Mouse (Mus musculus): ENCODE results near the gene Akap5.

Akap5 gene

GRCm38 (mm10) chr12:76369206-76369977, 44.7 kb downstream of the Akap5 start, which contains the start of gene Zbtb25:
Gene Zbtb25, minus strand, starts transcription at chr12:76369602.
- peak; percentile 82 for DNase-seq

- peak; percentile 77 for DNase-seq
Measured at GRCm38 (mm10) chr12:76369978-76370830, 45.5 kb downstream of the Akap5 start, which contains the start of gene Zbtb1. Gene Zbtb1, plus strand, starts transcription at chr12:76370266.

GRCm38 (mm10) chr12:76370831-76371571, 46.3 kb downstream of the Akap5 start:
- DNase-seq = peak; percentile 76

GRCm38 (mm10) chr12:76372046-76372445, 47.4 kb downstream of the Akap5 start:
- no peak for DNase-seq

- no peak for DNase-seq
Measured at GRCm38 (mm10) chr12:76372881-76373818, 48.5 kb downstream of the Akap5 start.

GRCm38 (mm10) chr12:76373991-76374390, 49.3 kb downstream of the Akap5 start:
- DNase-seq = no peak

- DNase-seq = no peak
Measured at GRCm38 (mm10) chr12:76374911-76375310, 50.2 kb downstream of the Akap5 start.

GRCm38 (mm10) chr12:76375506-76375905, 50.8 kb downstream of the Akap5 start:
- no peak for DNase-seq

GRCm38 (mm10) chr12:76376649-76377048, 52.0 kb downstream of the Akap5 start:
- DNase-seq = peak; percentile 55

- no peak for DNase-seq
Measured at GRCm38 (mm10) chr12:76377059-76377458, 52.4 kb downstream of the Akap5 start.

- no peak for DNase-seq
Measured at GRCm38 (mm10) chr12:76377726-76378125, 53.0 kb downstream of the Akap5 start.

GRCm38 (mm10) chr12:76378556-76378955, 53.9 kb downstream of the Akap5 start:
- DNase-seq = no peak

GRCm38 (mm10) chr12:76380151-76380550, 55.5 kb downstream of the Akap5 start:
- DNase-seq = no peak
